Mouse (Mus musculus): ENCODE data around the gene Ism1. TPM values are rescaled to one million over a fixed set of nuclear protein-coding genes. Genes with fewer than 3 reads are reported as not detected.

Gene Ism1
- total RNA-seq (2021) = 1 to 10 TPM; 7.0 to 7.7 TPM
- long read RNA-seq, experiment 1, transcript Ism1-202 (6 exons, 2,964 nt) = major isoform, 8 of 9 reads
- long read RNA-seq, experiment 1, partial matches to known transcripts = 0 of 9 reads
- long read RNA-seq, experiment 1, other reads (novel, unspliced or antisense) = 1 of 9 reads
- long read RNA-seq, experiment 2, transcript Ism1-202 (6 exons, 2,964 nt) = major isoform, 7 of 8 reads
- long read RNA-seq, experiment 2, partial matches to known transcripts = 0 of 8 reads
- long read RNA-seq, experiment 2, other reads (novel, unspliced or antisense) = 1 of 8 reads

DNA sequence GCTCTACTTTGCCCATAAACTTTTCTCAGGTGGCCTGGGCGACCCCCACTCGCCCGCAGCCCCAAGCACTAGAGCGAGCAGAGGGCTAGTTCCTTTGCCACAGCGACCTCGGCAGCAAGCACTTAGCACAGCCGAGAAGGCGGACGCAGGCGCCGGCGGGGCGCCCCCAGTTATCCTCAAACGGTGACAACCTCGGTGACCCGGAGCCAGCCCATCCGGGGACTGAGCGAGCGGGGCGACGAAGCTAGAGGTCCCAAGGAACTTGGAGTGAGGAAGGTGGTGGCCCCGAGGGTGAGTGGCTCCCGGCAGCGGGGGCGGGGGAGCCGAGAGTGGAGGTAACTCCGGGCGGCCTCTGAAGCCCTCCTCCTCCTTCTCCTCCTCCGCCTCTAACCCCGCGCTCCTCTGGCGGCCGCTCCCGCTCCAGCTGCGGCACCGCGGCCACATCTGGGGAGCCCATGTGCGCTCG, at the start of gene Ism1:
Gene Ism1, plus strand, starts transcription at position 370 of the 466 bp plus-strand sequence.
- DNase-seq (ENCODE audit: low spot score in 2 of 2) = peak; percentile 12 to 26

DNA sequence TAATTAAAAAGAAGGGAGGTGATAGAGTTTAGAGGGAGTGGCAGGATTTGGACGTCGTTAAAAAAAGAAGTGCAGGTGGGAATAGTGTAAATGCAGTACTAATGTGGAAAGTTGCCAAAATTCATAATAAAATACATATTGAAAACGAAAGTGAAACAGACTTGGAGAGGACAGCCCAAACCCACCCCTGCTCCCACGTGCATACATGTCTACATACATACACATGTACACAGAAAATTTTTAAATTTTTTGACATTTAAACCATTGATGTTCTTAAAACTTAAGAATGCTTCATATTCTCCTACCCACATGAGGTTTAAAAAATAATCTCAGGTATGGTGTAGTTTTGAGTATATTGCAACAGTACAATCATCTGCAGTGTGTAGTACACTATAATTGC, 49.2 kb upstream of the Ism1 start:
- no peak for DNase-seq (ENCODE audit: low spot score in 2 of 2)

DNA sequence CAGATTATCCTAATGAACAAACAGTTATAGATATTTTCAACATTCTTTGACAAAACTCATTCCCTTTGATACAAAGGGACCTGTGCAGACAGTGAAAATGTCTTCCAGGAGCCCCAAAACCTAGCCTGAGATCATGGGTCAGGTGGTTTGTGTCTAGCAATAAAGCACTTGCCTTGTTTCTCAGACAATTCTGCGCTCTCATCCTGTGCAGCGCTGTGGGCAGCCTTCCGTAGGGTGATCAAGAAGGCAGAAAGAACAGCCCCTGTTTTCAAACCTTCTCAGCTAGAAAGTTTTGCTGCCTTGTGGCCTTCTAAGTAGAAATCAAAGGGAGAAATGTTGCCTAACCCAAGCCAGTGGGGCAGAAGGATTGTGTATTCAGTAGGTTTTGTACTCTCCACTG, 48.3 kb upstream of the Ism1 start:
- DNase-seq (ENCODE audit: low spot score in 2 of 2) = no peak

DNA sequence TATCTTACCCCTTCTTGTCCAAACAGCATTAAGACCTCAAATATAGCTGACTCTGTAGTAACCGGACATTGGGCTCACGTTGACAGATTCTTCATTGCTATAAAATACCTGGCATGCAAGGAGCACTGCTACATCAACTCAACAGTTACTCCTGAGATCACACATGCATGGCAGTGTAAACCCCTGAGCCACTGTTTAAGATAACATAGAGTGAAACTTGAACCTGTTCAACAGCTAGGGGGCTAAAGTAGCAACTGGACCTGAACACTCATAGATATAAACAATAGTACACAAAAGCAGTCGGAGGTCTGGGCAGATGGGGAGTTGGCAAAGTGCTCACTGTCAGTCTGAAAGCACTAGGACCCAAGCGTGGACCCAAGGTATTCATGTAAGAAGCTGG, 43.5 kb upstream of the Ism1 start:
- no peak for DNase-seq (ENCODE audit: low spot score in 2 of 2)

DNA sequence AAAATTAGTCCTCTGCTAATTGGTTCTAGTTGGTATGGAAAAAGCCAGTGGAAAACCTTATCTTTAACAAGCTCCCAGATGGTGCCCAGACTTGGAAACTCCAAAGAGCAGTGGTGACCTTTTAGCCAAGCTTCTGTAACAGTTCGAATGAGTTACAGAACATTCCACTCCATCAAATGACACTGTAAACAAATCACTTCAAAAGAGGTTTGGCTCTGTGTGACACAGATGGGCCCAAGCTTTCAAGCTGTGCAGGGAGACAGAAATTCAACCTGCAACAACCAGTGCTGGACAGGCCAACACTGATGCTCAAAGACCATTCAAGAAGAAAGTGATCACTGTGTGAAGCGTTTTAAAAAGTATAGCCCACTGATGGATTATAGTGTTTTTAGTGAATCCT, 40.1 kb upstream of the Ism1 start:
- DNase-seq (ENCODE audit: low spot score in 2 of 2) = no peak

DNA sequence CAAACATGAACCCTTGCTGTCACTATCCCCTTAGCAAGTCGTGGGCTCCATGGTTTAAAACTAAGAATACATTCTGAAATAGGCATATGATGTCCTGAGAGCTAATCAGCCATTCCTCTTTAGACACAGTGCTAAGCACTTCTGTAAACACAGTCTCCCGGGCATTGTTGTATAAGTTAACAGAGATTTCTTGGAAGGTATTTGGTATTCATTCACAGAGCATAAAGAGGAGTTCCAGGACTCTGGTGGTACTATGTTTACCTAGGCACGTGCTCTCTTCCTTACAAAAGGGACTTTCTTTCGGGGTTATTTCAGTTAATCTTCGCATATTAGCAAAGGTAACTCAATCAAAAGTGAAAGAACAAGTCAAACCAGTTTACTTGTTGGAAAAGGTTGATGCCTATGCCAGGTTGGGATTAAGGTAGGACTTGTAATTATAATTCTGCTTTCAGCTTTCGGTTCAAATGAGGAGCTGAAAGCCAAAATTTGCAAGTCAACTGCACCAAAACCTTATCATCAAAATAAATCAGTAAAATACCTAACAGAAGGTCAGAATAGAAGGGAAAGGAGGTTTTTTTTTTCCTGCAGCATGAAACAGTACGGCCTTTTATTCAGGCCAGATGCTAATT, 36.1 kb upstream of the Ism1 start:
- DNase-seq (ENCODE audit: low spot score in 2 of 2) = no peak

DNA sequence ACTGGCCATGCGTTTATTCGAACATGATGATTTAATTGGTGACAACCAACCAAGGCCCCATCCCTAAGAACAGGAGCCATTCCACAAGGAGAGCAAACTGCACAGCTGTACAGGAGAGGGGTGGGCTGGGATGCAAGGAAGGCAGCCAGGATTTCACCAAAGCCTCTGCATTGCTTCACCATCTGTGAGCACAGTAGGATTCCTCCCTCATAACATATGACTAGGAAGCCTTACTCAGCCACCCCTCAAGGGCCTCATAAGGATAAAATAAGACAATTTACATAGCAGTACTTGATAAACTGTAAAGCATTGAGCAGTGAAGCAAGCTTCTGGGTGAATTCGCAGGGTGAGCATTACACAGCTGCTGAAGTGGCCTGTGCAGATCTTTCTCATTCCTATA, 28.5 kb upstream of the Ism1 start:
- peak; percentile 26 to 36 for DNase-seq (ENCODE audit: low spot score in 2 of 2)

DNA sequence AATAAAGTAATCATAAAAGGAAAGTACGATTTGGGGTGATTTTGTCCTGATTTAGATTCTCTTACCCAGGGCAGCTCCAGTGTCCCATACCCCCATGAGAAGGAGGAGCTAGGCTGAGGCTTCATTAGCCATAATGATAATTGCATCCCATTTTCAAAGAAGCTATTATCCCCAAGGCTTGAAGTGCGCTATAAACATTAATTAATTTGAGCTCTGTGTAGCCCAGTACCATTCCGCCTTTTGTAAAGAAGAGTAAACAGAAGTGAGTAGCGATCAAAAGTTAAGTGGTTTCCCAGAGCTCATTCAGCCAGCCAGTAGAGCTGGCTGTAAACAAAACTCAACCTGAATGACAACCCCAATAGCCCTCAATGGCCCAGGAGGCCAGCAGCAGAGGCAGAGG, 21.2 kb upstream of the Ism1 start:
- no peak for DNase-seq (ENCODE audit: low spot score in 2 of 2)

DNA sequence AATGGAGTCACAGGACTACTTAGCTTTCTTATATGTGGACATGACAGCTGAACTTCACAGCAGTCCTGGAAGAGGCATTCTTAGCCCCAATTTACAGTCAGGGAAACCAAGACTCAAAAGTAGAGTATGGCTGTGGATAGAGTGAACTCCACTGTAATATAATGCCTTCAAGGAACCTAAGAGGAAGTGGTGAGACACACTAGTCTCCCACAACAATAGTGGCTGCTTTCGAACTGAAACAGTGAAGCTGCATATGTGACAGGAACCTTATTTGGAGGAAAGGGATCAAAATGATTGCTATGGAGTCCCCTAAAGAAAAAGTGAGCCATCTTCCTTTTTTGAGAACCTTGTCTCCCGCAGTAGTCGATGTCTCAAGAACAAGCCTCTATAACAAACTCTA, 6.1 kb upstream of the Ism1 start:
- DNase-seq (ENCODE audit: low spot score in 2 of 2) = no peak

DNA sequence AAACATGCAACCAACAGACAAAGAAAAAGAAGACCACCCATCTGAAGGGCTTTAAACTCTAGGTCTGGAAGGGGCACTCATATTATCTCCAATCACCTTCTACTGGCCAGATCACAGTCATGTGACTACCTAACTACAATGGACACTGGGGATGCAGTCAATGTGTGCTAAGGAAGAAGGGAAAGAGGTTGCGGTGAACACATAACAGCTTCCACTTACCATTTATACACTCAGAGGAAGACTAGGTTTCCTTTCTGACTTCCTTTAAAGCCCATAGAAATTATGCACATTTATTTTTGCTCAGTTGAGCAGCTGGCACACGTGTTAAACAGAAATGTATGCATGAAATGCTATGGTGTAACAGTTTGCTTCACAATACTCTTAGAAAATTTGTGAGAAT, 5.6 kb upstream of the Ism1 start:
- DNase-seq (ENCODE audit: low spot score in 2 of 2) = no peak

DNA sequence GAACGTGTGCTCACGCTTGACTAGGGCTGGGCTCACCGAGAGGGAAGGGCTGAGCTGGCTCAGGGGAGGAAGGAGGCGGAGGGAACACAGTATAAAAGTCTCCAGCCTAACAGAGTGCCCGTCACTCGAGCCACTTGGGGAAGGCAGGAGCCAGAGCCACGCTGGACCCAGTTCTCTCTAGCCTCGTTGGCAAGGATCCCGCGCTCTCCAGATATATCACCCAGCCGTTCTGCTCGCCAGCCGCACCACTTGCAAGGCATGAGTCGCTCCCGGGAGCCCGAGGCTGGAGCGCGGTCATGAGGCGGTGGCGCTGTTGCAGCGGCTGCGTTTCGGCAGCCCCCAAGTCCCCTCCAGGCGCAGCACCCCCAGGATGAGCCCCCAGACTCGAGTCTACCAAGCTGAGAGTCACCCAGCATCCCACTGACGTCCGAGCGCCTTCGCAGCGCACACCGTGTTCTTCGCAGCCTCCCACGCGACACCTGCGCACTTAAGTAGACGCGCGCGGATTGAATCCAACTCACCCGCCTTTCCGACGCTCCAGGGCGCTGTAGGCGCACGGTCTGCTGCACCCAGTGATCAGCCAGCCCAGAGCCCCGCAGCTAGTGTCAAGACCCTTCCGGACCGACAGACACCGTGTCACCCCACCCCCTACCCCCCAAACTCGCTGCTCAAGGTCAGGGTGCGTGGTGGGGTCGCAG, 764 bp upstream of the Ism1 start:
- DNase-seq (ENCODE audit: low spot score in 2 of 2) = peak; percentile 59 to 61

DNA sequence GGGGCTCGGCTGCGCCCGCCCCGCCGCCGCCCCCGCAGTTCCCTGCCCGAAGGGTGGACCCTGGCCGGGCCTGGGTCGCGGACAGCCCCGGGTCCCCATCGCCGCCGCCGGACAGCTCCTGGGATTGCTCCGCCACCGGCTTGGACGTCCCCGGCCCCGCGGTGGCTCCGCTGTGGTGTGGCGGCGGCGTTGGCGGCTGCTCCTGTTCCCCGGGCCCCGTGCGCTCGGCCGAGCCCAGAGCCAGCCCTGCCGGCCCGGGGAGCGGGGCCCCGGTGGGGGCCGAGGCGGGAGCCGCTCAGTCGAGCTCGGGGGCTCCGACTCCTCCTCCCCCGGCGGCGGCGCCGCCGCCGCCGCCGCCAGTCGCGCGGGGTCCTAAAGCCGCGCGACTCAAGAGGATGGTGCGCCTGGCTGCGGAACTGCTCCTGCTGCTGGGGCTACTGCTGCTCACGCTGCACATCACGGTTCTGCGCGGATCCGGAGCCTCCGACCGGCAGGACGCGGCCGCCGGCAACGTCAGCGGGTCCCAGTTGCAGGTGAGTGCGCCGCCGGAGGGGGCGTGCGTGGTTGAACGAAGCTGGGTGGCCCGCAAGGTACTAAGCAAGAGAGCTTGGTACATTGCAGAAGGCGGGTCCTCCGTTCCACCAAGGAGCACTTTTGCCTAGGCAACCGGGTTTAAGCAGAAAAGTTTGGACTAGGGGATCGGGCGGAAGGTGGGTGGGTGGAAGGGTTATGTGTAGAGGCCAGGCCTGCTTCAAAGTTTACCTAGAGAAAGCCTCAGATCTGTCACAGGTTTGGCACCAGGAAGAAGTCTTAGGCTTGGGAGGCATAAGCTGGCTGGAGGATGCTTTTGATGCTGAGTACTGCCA, 530 bp downstream of the Ism1 start:
- peak; percentile 36 to 52 for DNase-seq (ENCODE audit: low spot score in 2 of 2)

DNA sequence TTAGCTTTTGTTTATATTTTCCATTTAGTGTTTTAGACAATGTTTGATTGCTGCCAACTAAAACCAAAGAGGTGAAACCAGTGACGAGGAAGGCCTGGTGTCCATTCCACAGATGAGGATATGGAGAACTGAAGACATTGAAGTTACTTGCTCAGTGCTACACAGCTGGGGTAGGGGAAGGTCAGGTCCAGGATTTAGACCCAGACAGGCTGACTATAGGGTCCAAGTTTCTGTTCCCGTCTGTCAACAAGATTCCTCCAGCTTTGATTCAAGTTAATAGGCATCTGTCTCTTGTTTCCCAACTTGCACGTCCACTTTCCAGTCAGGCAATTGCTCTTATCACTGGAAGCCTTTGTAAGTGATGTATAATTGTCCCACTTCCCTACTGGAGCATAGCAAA, 4.6 kb downstream of the Ism1 start:
- DNase-seq (ENCODE audit: low spot score in 2 of 2) = no peak

DNA sequence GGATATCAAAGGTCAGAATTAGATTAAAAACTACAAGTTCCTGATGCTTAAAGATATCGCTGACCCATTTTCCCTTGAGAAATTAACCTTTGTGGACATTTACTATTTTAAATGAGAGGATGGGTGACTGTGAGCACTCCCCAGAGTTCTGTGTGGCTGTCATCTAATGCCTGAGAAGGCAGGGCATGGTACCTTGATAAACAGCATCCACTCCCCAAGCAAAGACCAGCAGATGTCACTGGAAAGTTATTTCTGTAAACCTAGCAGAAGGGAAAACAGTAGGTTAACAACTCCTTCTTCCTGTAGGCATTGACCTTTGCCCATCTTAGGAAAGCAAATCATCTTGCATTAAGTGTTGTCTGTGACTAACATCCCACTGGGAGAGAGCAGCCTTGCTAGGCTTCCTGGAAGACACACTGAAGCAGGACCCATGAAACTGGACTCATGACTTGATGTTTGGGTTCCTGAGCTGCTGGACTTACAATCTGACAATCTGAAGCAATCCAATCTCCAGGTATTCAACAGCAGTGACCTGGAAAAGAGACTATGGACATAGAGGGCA, 11.5 kb downstream of the Ism1 start:
- DNase-seq (ENCODE audit: low spot score in 2 of 2) = no peak

DNA sequence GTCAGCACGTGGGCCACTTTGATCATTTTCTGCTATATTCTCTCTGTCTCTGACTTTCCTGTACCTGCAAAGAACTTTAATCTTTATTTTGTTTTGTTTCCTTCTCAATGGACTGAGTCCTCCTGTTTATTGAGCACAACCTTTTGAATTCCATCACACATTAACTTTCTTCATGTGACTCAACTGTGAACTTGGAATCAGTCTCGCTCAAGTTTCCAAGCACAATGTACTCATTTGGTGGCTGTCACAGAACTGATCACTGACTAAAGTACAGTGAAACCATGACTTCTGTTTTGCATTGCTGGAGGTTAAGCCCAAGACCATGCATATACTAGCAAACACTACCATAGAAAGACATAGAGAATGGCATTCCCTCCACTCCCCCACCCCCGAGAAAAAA, 15.5 kb downstream of the Ism1 start:
- no peak for DNase-seq (ENCODE audit: low spot score in 2 of 2)

DNA sequence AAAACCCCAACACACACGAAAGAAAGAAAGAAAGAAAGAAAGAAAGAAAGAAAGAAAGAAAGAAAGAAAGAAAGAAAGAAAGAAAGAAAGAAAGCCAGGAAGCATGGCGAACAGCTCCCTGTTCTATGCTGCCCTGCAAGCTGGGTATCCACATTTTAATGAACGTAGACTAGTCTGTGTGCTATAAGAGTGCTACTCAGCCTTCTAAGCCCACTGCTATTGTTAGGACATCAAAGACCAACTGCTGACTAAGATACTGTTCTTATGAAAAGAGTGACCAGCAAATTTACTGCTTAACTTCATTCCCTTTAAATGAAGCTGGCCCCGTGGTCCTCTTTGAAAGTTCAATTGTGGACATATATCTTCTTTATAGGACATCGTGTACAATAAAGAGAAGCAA, 16.7 kb downstream of the Ism1 start:
- no peak for DNase-seq (ENCODE audit: low spot score in 2 of 2)

DNA sequence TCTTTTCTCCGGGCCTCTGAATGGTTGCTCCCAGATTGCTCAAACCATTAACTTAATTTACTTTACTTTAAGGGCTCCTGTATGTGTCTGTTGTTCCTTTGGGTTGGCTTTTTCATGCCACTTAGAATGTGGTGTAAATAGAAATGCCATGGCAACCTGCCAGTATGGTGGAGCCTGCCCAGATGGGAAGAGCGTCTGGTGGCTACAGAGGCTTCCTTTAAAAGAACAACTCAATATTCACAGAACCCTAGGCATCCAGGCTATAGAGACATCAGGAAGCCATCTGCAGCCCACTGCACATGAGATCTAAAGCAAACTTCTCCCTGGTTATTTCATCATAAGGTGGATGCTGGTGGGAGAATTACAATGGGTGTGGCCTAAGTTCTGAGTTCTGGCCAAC, 18.6 kb downstream of the Ism1 start:
- DNase-seq (ENCODE audit: low spot score in 2 of 2) = peak; percentile 4 to 31

DNA sequence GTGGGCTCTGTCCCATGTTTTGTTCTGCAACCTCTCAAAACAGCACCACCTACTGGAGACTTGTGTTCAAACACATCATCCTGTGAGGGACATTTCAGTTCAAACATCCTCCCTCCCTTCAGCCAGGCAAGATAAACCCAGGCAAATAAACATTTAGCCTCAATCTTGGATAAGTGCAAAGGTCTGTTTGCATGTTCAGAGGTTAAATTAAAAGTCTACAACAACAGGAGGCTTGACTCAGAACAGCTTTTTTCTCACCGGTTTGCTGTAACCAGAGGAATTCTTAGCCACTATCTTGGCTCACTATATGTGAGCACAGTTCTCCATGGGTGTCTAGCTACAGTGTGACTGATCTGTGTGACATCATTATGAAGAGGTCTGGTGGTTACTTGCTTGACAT, 22.6 kb downstream of the Ism1 start:
- no peak for DNase-seq (ENCODE audit: low spot score in 2 of 2)

DNA sequence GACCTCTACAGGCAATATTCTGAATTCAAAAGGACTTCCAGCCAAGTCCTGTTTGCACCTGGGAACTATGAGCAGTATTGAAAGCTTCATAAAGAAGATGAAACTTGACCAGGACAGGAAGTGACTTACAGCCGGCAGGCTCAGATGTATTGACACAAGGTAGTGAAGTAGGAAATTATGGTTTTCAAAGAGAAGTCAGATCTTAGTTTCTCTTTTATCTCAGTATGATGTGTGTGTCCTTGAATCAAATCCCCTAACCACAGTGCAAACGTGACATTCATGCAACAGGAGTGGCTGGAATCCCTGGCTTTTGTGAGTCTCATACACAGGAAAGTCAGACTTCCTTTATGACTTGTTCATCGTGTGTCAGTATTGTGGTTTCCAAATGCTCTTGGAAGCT, 27.0 kb downstream of the Ism1 start:
- no peak for DNase-seq (ENCODE audit: low spot score in 2 of 2)

DNA sequence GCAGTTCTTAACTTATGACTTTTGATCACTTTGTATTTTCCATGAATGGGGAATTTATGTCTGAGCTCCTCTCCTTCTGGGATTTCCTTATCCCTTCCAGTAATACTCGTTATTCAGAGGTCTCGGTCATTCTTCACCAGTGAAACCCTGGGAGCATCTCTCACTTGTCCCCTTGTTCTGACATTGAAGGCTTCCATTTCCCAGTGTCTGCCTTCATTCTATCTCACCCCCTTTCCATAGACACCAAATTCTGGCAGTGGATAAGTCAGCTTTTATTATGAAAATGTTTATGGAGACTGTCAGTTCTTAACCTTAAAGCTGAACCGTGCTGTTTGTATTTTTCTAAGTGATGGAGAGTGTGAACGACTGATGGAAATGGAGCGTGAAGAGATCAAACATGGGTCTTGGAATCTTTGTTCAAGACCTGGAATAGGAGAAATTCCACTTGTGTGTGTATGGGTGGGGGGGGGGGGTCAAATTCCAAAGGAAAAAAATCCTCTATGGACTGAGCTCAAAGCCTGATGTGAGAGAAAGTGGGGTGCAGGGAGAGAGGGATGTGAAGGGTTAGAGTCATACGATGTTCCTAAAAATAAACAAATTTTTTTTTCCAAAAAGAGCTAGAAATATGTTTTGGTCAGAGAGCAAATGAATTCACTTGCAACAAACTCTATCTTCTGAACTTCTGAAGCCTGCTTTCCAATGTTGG, 30.4 kb downstream of the Ism1 start:
- DNase-seq (ENCODE audit: low spot score in 2 of 2) = no peak

DNA sequence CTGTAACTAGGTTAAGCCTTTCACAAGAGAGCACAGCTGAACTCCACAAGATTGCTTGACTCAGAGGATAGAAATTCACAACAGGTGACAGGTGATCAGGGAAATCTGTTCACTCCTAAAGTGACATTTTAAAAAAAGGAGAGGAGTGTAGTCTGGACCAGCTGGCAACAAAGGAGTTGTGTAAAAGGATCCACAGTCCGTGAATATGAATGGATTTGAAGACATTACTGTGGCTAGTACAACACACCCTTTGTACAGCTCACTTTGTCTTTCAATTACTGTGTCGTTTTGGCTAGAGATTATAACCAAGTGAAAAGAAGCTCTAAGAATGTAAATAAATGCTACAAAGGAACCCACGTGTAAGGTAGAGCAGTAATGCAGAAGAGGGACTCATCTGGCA, 33.7 kb downstream of the Ism1 start:
- DNase-seq (ENCODE audit: low spot score in 2 of 2) = no peak

Measured in layer of hippocampus, postnatal 14 days (tissue).